Mouse (Mus musculus) kidney, embryonic 14.5 days (tissue): ENCODE measurements around the gene Vmn1r67. TPM values are rescaled to one million over a fixed set of nuclear protein-coding genes. Genes with fewer than 3 reads are reported as not detected.

ENCODE experiments used
- ATAC-seq: fragments of 200-750 bp; cut with Nextera tagmentation; 2 replicates; pipeline ENCODE4 v1.8.0; 2017; ENCODE audit warnings: moderate number of reproducible peaks, mild to moderate bottlenecking, moderate TSS enrichment, moderate library complexity; ENCODE audit not compliant: low FRiP score, low TSS enrichment
- H3K27ac ChIP-seq: fragments of 300-500 bp; sonication (generic); 2 replicates; pipeline ENCODE4 v1.5.1; 2014; ENCODE audit warnings: low read depth, mild to moderate bottlenecking, low read length, moderate library complexity, mixed read lengths
- H3K27me3 ChIP-seq: fragments of 300-500 bp; sonication (generic); 2 replicates; pipeline ENCODE4 v1.6.1; 2014; ENCODE audit warnings: mild to moderate bottlenecking, low read length; ENCODE audit not compliant: control insufficient read depth, insufficient read depth
- H3K36me3 ChIP-seq: fragments of 300-500 bp; sonication (generic); 2 replicates; pipeline ENCODE4 v1.6.1; 2014; ENCODE audit warnings: low read length, mixed read lengths; ENCODE audit not compliant: control insufficient read depth, insufficient read depth
- H3K4me1 ChIP-seq: fragments of 300-500 bp; sonication (generic); 2 replicates; pipeline ENCODE4 v1.6.1; 2014; ENCODE audit warnings: low read length, mixed read lengths; ENCODE audit not compliant: control insufficient read depth, insufficient read depth
- H3K4me2 ChIP-seq: fragments of 300-500 bp; sonication (generic); replicated peaks from 2 replicates; pipeline ENCODE4 v1.6.1; 2014; ENCODE audit warnings: low read depth, mild to moderate bottlenecking, low read length
- H3K4me3 ChIP-seq: fragments of 300-500 bp; sonication (generic); 2 replicates; pipeline ENCODE4 v1.5.1; 2014; ENCODE audit warnings: mild to moderate bottlenecking, low read length
- H3K9ac ChIP-seq: fragments of 300-500 bp; sonication (generic); 2 replicates; pipeline ENCODE4 v1.6.1; 2014; ENCODE audit warnings: low read depth, mild to moderate bottlenecking, low read length, moderate library complexity
- H3K9me3 ChIP-seq: fragments of 300-500 bp; sonication (generic); 2 replicates; pipeline ENCODE4 v1.6.1; 2016; ENCODE audit warnings: low read length; ENCODE audit not compliant: control insufficient read depth
- WGBS: fragments of 180-500 bp; shearing (Covaris S2); extraction: QIAGEN DNeasy Blood & Tissue Kit; methylation state at CpG from one replicate; pipeline ENCODE4 v1.1.7; 2014; 5-methylcytosine and 5-hydroxymethylcytosine counted together
- polyA plus RNA-seq: library from polyadenylated mRNA; unstranded; fragments of >200 nt; fragmentation: Nextera tagmentation; extraction: Ambion mirVana; gene quantifications from 2 replicates; pipeline ENCODE4 v1.2.1, GENCODE M21; 2014

Gene Vmn1r67
- not detected in 2 replicates for polyA plus RNA-seq

DNA sequence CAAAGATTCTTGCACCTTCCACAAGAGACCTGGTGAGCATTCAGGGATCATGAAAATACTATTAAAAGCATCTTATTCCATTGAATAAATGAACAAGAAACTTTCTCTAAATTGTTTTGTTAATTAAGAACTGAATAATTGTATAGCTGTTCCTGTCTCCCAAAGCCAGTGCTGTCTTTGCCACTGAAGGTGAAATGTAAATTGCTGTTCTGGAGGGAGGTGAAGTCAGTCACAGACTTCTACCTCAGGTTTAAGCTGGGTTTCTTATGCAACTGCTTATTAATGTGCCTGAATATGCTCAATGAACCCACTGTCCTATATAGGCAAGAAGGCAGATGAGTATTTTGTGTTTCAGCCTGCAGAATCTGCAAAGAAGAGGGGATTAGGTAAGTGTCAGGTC, at the start of gene Vmn1r67:
Gene Vmn1r67 (plus strand): TSS at position 301 of the 400 bp plus-strand sequence.
- ATAC-seq: no peak
- Histone ChIP-seq H3K27ac (no peak within 1 kb of the TSS), H3K36me3 (no peaks in the 10 kb centered on the region), H3K9me3 (peaks cover 6% of the 10 kb centered on the region), H3K27me3 (no peaks in the 10 kb centered on the region), H3K4me1 (no peaks in the 10 kb centered on the region), H3K9ac (no peak within 1 kb of the TSS), H3K4me2 (no peak within 1 kb of the TSS), H3K4me3 (no peak within 1 kb of the TSS)

DNA sequence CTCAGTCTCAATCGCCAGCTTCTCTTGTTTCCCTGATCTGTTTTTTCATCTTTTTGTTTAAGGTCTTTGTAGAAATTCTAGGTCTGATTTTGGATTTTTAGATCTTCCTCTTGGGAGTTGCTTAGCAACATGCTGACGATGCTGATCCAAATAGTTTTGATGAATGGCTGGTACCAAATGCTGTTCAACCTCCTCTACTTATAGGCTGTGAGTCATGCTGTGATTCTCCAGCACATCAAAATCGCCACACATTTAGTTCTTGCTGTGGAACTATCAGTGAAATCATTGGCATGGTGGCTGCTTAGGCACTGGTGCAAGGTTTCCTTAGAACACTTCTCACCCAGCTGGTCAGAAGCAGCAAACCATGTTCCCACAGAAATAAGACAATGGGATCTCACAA, 15.0 kb downstream of the Vmn1r67 start:
- no peak overlapping the region for H3K9ac ChIP-seq
- no peaks in the 10 kb centered on the region for H3K27me3 ChIP-seq
- H3K27ac ChIP-seq: no peak overlapping the region
- H3K4me2 ChIP-seq: no peak overlapping the region
- no peaks in the 10 kb centered on the region for H3K9me3 ChIP-seq
- no peaks in the 10 kb centered on the region for H3K36me3 ChIP-seq
- ATAC-seq: no peak
- WGBS: 79% methylated on average over 3 of the region's 3 CpGs
- no peaks in the 10 kb centered on the region for H3K4me1 ChIP-seq
- H3K4me3 ChIP-seq: no peak overlapping the region

DNA sequence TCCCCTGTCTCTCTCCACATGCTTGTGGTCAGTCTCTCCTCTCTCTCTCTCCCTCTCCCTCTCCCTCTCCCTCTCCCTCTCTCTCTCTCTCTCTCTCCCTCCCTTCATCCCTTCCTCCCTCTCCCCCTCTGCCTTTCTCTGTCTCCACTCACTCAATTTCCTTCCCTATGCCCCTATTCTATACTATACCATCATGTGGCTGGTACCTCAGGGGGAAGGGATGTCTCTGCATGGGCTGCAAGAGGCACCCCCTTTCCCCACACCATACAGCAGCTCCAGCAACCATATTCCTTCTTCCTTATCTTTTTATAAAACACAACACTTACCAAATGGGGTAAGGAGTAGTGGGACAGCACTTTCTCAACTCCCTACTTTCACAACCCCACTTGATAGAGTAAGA, 36.7 kb downstream of the Vmn1r67 start:
- Histone ChIP-seq H3K36me3 (no peaks in the 10 kb centered on the region), H3K4me3 (no peak overlapping the region), H3K9me3 (peaks cover 7% of the 10 kb centered on the region; the same call in 1 of the 2 replicates), H3K27ac (no peak overlapping the region), H3K4me2 (no peak overlapping the region), H3K4me1 (no peaks in the 10 kb centered on the region), H3K9ac (no peak overlapping the region), H3K27me3 (no peaks in the 10 kb centered on the region)
- no peak for ATAC-seq

DNA sequence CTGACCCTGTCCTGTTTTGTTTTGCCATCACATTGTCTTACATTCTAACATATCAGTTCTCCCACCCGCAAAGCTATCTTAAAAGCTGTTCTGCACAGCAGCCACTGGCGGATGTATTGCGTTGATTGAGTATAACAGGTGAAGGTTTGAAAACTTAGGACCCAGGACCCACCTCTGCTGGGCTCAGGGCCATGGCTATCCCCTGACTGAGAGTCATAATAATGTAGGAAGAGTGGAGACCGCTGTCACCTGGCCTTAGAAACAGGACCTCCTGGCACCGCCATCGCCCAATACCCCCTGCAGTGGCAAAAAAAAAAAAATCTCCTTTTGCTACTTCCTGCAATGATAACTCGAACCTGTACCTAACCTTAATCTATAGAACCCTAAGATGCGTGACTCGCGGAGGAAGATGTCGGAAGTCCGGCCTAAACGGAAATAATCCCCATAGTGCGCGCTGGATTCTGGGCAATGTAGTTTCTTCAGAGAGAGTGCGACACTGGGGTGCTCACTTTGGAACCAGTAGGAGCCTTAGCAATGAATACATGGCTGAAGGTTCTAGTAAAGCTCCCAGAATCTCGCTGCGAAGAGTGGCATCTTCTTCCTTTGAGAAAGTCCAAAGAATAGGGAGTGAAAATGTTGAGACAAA, 37.6 kb downstream of the Vmn1r67 start:
- no peak overlapping the region for H3K4me3 ChIP-seq
- H3K27me3 ChIP-seq: no peaks in the 10 kb centered on the region
- no peaks in the 10 kb centered on the region for H3K36me3 ChIP-seq
- no peak for ATAC-seq
- H3K9me3 ChIP-seq: peaks cover 7% of the 10 kb centered on the region; the same call in 1 of the 2 replicates
- WGBS: 67% methylated on average over 18 of the region's 18 CpGs
- no peak overlapping the region for H3K9ac ChIP-seq
- H3K4me2 ChIP-seq: 0 out of 2 replicates have a peak overlapping the region, but pooled peaks have one; percentile 15
- no peak overlapping the region for H3K27ac ChIP-seq
- no peaks in the 10 kb centered on the region for H3K4me1 ChIP-seq

DNA sequence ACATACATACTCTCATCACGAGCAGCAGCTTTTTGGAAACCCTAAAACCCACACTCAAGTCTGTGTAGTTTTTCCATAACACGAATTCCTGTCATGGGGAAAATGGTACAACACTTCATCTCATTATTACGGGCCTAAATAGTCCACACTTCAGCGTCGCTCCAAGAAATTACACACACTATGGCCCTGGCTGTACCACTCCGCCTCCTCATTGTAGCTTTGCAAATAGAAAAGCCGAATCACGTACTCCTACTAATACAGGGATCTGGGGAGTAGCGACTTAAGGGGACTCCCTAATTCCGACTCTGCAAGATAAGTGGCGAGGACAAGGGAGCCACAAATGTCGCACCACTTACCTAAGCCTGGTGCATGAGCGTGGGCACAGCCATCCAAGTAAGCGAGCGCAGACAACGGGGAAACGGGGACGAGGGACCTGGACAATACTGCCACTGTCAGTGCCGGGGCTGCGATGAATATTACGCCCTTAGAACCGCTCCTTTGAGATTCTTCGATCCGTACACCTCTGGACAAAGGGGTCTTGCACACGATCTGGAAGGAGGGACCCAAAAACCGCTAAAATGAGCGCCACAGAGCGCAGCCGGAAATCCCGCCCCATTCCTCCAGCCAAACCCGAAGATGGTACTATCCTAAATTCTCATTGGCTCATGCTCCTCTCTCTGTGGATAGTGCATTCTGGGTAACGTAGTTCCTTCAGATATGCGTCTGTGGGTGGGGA, 51.8 kb downstream of the Vmn1r67 start, which contains the start of gene Zik1:
Gene Zik1 (minus strand): TSS at position 609 of the 736 bp plus-strand sequence.
- peak within 1 kb of the TSS; percentile 81 for H3K9ac ChIP-seq
- H3K9me3 ChIP-seq: no peaks in the 10 kb centered on the region
- peak within 1 kb of the TSS; percentile 62 for H3K4me3 ChIP-seq
- peak within 1 kb of the TSS; percentile 63 for H3K4me2 ChIP-seq
- 2% methylated on average over 33 of the region's 33 CpGs for WGBS
- peaks cover 29% of the 10 kb centered on the region for H3K36me3 ChIP-seq
- peaks cover 4% of the 10 kb centered on the region; the same call in 1 of the 2 replicates for H3K4me1 ChIP-seq
- H3K27me3 ChIP-seq: no peaks in the 10 kb centered on the region
- ATAC-seq: peak; percentile 100
- H3K27ac ChIP-seq: no peak within 1 kb of the TSS

DNA sequence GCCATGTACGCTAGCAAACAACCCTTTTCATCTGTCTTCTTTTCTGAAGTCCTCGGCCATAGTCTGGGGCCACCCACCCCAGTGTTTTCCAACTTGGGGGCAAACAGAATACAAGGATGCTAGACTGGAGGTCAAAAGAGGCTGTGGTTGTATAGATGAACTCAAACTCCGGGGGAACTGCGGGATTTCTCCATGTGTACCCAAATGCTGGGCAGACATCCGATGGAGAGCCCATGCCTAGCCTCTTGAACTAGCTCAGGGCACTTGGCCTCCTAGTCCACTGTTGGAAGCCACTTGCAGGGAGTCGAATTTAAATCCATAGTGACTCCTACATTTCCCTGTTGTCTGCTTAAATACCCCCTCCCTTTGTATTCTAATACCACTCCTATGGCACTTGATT, 52.4 kb downstream of the Vmn1r67 start:
- no peaks in the 10 kb centered on the region for H3K9me3 ChIP-seq
- no peak overlapping the region for H3K9ac ChIP-seq
- H3K27me3 ChIP-seq: no peaks in the 10 kb centered on the region
- no peak overlapping the region for H3K27ac ChIP-seq
- peaks cover 23% of the 10 kb centered on the region for H3K36me3 ChIP-seq
- 34% methylated on average over 6 of the region's 6 CpGs for WGBS
- peak overlapping the region; percentile 62 for H3K4me3 ChIP-seq
- peak overlapping the region; percentile 63; the same call in 1 of the 2 replicates for H3K4me2 ChIP-seq
- ATAC-seq: no peak
- H3K4me1 ChIP-seq: peaks cover 4% of the 10 kb centered on the region; the same call in 1 of the 2 replicates

Other genes with a start within 250 kb of the Vmn1r67 start
- not detected in 2 replicates for gene Vmn1r66, start 165.3 kb upstream of the Vmn1r67 start, polyA plus RNA-seq
- 14.8 and 15.8 TPM in 2 replicates for gene Zik1, start 52.1 kb downstream of the Vmn1r67 start, polyA plus RNA-seq
- not detected in 2 replicates for gene Vmn1r68, start 115.2 kb downstream of the Vmn1r67 start, polyA plus RNA-seq
- not detected in 2 replicates for gene Vmn1r69, start 170.3 kb downstream of the Vmn1r67 start, polyA plus RNA-seq
- gene Vmn1r70, start 188.2 kb downstream of the Vmn1r67 start, polyA plus RNA-seq: not detected in 2 replicates
- gene Nlrp4b, start 244.5 kb downstream of the Vmn1r67 start, polyA plus RNA-seq: not detected in 2 replicates